Mouse (Mus musculus): ENCODE results near the gene Gtf2a2. TPM values are rescaled to one million over a fixed set of nuclear protein-coding genes. Genes with fewer than 3 reads are reported as not detected.

Gene Gtf2a2
- polyA plus RNA-seq, 1 experiment from 2014 or later, result 159 TPM

- H3K36me3 ChIP-seq, result peaks cover 43% of the 10 kb centered on the region
- no peaks in the 10 kb centered on the region for H3K27me3 ChIP-seq
- DNase-seq (no peak), ATAC-seq (ENCODE audit: low read depth) (no peak)
- H3K9me3 ChIP-seq (replicated peaks), result no peaks in the 10 kb centered on the region
- no peak overlapping the region for H3K4me2 ChIP-seq
- WGBS (ENCODE audit: insufficient replicate concordance), result 83% methylated on average over 5 of the region's 5 CpGs
- no peak overlapping the region for H3K27ac ChIP-seq
- no peak overlapping the region for H3K4me3 ChIP-seq (replicated peaks)
- no peak overlapping the region for H3K9ac ChIP-seq
- H3K4me1 ChIP-seq (replicated peaks), result peaks cover 45% of the 10 kb centered on the region
These were observed 17.8 kb upstream of the Gtf2a2 start for GRCm38 (mm10) chr9:69994547-69994946.

- Histone ChIP-seq H3K27ac (no peak overlapping the region), H3K9me3 (replicated peaks) (no peaks in the 10 kb centered on the region), H3K27me3 (no peaks in the 10 kb centered on the region), H3K4me2 (no peak overlapping the region), H3K4me1 (replicated peaks) (peaks cover 4% of the 10 kb centered on the region; the same call in 1 of the 2 replicates), H3K4me3 (replicated peaks) (no peak overlapping the region), H3K9ac (no peak overlapping the region), H3K36me3 (peaks cover 86% of the 10 kb centered on the region)
- DNase-seq (no peak), ATAC-seq (ENCODE audit: low read depth) (no peak)
- WGBS (ENCODE audit: insufficient replicate concordance), result 74% methylated on average over 1 of the region's 1 CpGs
These were observed 13.0 kb upstream of the Gtf2a2 start for GRCm38 (mm10) chr9:69999318-69999717.

- DNase-seq (no peak), ATAC-seq (ENCODE audit: low read depth) (no peak)
- Histone ChIP-seq H3K4me1 (replicated peaks) (0 out of 2 replicates have a peak, but pooled peaks cover 3% of the 10 kb centered on the region), H3K9ac (no peak overlapping the region), H3K4me3 (replicated peaks) (no peak overlapping the region), H3K27me3 (no peaks in the 10 kb centered on the region), H3K9me3 (replicated peaks) (no peaks in the 10 kb centered on the region), H3K27ac (no peak overlapping the region), H3K36me3 (peaks cover 79% of the 10 kb centered on the region), H3K4me2 (no peak overlapping the region)
- WGBS (ENCODE audit: insufficient replicate concordance), result 80% methylated on average over 10 of the region's 10 CpGs
These were observed 8.8 kb upstream of the Gtf2a2 start for GRCm38 (mm10) chr9:70003516-70003915.

GRCm38 (mm10) chr9:70006984-70007383 is 5.4 kb upstream of the Gtf2a2 start:
- Histone ChIP-seq H3K4me1 (replicated peaks) (peaks cover 27% of the 10 kb centered on the region), H3K4me3 (replicated peaks) (no peak overlapping the region), H3K4me2 (no peak overlapping the region), H3K27me3 (no peaks in the 10 kb centered on the region), H3K9ac (no peak overlapping the region), H3K27ac (no peak overlapping the region), H3K36me3 (peaks cover 61% of the 10 kb centered on the region), H3K9me3 (replicated peaks) (no peaks in the 10 kb centered on the region)
- no peak for DNase-seq
- no peak for ATAC-seq (ENCODE audit: low read depth)
- 89% methylated on average over 5 of the region's 5 CpGs for WGBS (ENCODE audit: insufficient replicate concordance)

- no peak overlapping the region for H3K4me3 ChIP-seq (replicated peaks)
- no peaks in the 10 kb centered on the region for H3K9me3 ChIP-seq (replicated peaks)
- H3K9ac ChIP-seq, result no peak overlapping the region
- no peaks in the 10 kb centered on the region for H3K27me3 ChIP-seq
- H3K27ac ChIP-seq, result no peak overlapping the region
- ATAC-seq (ENCODE audit: low read depth) (no peak), DNase-seq (no peak)
- H3K4me1 ChIP-seq (replicated peaks), result peaks cover 29% of the 10 kb centered on the region
- peaks cover 55% of the 10 kb centered on the region for H3K36me3 ChIP-seq
- 75% methylated on average over 14 of the region's 14 CpGs for WGBS (ENCODE audit: insufficient replicate concordance)
- H3K4me2 ChIP-seq, result no peak overlapping the region
These were observed 4.7 kb upstream of the Gtf2a2 start for GRCm38 (mm10) chr9:70007506-70008248.

GRCm38 (mm10) chr9:70009754-70010304 is 2.5 kb upstream of the Gtf2a2 start:
- Histone ChIP-seq H3K4me2 (no peak overlapping the region), H3K27ac (peak overlapping the region; percentile 59), H3K36me3 (peaks cover 37% of the 10 kb centered on the region), H3K27me3 (no peaks in the 10 kb centered on the region), H3K4me1 (replicated peaks) (peaks cover 47% of the 10 kb centered on the region), H3K9ac (0 out of 2 replicates have a peak overlapping the region, but pooled peaks have one; percentile 2), H3K4me3 (replicated peaks) (no peak overlapping the region), H3K9me3 (replicated peaks) (no peaks in the 10 kb centered on the region)
- DNase-seq (no peak), ATAC-seq (ENCODE audit: low read depth) (peak; percentile 7; the same call in 1 of the 2 replicates)
- 26% methylated on average over 8 of the region's 8 CpGs for WGBS (ENCODE audit: insufficient replicate concordance)

- Histone ChIP-seq H3K4me1 (replicated peaks) (peaks cover 54% of the 10 kb centered on the region), H3K4me3 (replicated peaks) (no peak overlapping the region), H3K9me3 (replicated peaks) (no peaks in the 10 kb centered on the region), H3K27me3 (no peaks in the 10 kb centered on the region), H3K36me3 (peaks cover 34% of the 10 kb centered on the region), H3K27ac (peak overlapping the region; percentile 59), H3K9ac (no peak overlapping the region), H3K4me2 (peak overlapping the region; percentile 13; the same call in 1 of the 2 replicates)
- no peak for DNase-seq
- WGBS (ENCODE audit: insufficient replicate concordance), result 82% methylated on average over 5 of the region's 5 CpGs
- ATAC-seq (ENCODE audit: low read depth), result no peak
These were observed 1.4 kb upstream of the Gtf2a2 start for GRCm38 (mm10) chr9:70010781-70011473.

GRCm38 (mm10) chr9:70011537-70012407 is 578 bp upstream of the Gtf2a2 start:
- H3K27ac ChIP-seq, result peak overlapping the region; percentile 89
- H3K27me3 ChIP-seq, result no peaks in the 10 kb centered on the region
- WGBS (ENCODE audit: insufficient replicate concordance), result 54% methylated on average over 14 of the region's 14 CpGs
- ATAC-seq (ENCODE audit: low read depth) (peak; percentile 53), DNase-seq (no peak)
- peaks cover 62% of the 10 kb centered on the region for H3K4me1 ChIP-seq (replicated peaks)
- peak overlapping the region; percentile 93 for H3K4me3 ChIP-seq (replicated peaks)
- H3K36me3 ChIP-seq, result peaks cover 39% of the 10 kb centered on the region
- no peaks in the 10 kb centered on the region for H3K9me3 ChIP-seq (replicated peaks)
- peak overlapping the region; percentile 87 for H3K4me2 ChIP-seq
- H3K9ac ChIP-seq, result peak overlapping the region; percentile 96

- ATAC-seq (ENCODE audit: low read depth), result no peak
These were observed 3.3 kb downstream of the Gtf2a2 start for GRCm38 (mm10) chr9:70015632-70016031.

GRCm38 (mm10) chr9:70018879-70019278 is 6.5 kb downstream of the Gtf2a2 start:
- Histone ChIP-seq H3K36me3 (peaks cover 47% of the 10 kb centered on the region), H3K9me3 (replicated peaks) (no peaks in the 10 kb centered on the region), H3K4me3 (replicated peaks) (no peak overlapping the region), H3K4me2 (no peak overlapping the region), H3K4me1 (replicated peaks) (peaks cover 58% of the 10 kb centered on the region), H3K27me3 (no peaks in the 10 kb centered on the region), H3K27ac (no peak overlapping the region), H3K9ac (no peak overlapping the region)
- DNase-seq, result no peak
- no peak for ATAC-seq (ENCODE audit: low read depth)

More at GRCm38 (mm10) chr9:70015632-70016031, 3.3 kb downstream of the Gtf2a2 start:
- 78% methylated on average over 2 of the region's 2 CpGs for WGBS (ENCODE audit: insufficient replicate concordance)
- H3K9ac ChIP-seq, result no peak overlapping the region
- no peak for DNase-seq
- no peaks in the 10 kb centered on the region for H3K9me3 ChIP-seq (replicated peaks)
- H3K4me3 ChIP-seq (replicated peaks), result no peak overlapping the region
- H3K27ac ChIP-seq, result no peak overlapping the region
- H3K4me2 ChIP-seq, result no peak overlapping the region
- H3K36me3 ChIP-seq, result peaks cover 32% of the 10 kb centered on the region
- H3K4me1 ChIP-seq (replicated peaks), result peaks cover 51% of the 10 kb centered on the region
- no peaks in the 10 kb centered on the region for H3K27me3 ChIP-seq

GRCm38 (mm10) chr9:70021610-70022009 is 9.3 kb downstream of the Gtf2a2 start:
- Histone ChIP-seq H3K4me3 (replicated peaks) (no peak overlapping the region), H3K27me3 (no peaks in the 10 kb centered on the region), H3K36me3 (peaks cover 39% of the 10 kb centered on the region), H3K4me1 (replicated peaks) (peaks cover 50% of the 10 kb centered on the region), H3K9me3 (replicated peaks) (no peaks in the 10 kb centered on the region), H3K27ac (peak overlapping the region; percentile 55; the same call in 1 of the 2 replicates), H3K9ac (no peak overlapping the region), H3K4me2 (no peak overlapping the region)
- WGBS (ENCODE audit: insufficient replicate concordance), result 19% methylated on average over 1 of the region's 1 CpGs
- no peak for DNase-seq
- peak; percentile 77 for ATAC-seq (ENCODE audit: low read depth)
